Mouse (Mus musculus): Measurements from ENCODE around the gene 4833439L19Rik.
"Not testable (repeated sequence)": the region's sequence is repeated elsewhere in the genome, so short reads cannot be mapped to it uniquely, and the experiment has no call there.

The 4833439L19Rik gene

GRCm38 (mm10) chr13:54565201-54565581 is at the start of gene 4833439L19Rik:
4833439L19Rik (minus strand) TSS chr13:54565435.
- peak; percentile 89 to 97 for DNase-seq

GRCm38 (mm10) chr13:54613141-54613540 is 47.9 kb upstream of the 4833439L19Rik start:
- DNase-seq: not testable (repeated sequence)

DNA sequence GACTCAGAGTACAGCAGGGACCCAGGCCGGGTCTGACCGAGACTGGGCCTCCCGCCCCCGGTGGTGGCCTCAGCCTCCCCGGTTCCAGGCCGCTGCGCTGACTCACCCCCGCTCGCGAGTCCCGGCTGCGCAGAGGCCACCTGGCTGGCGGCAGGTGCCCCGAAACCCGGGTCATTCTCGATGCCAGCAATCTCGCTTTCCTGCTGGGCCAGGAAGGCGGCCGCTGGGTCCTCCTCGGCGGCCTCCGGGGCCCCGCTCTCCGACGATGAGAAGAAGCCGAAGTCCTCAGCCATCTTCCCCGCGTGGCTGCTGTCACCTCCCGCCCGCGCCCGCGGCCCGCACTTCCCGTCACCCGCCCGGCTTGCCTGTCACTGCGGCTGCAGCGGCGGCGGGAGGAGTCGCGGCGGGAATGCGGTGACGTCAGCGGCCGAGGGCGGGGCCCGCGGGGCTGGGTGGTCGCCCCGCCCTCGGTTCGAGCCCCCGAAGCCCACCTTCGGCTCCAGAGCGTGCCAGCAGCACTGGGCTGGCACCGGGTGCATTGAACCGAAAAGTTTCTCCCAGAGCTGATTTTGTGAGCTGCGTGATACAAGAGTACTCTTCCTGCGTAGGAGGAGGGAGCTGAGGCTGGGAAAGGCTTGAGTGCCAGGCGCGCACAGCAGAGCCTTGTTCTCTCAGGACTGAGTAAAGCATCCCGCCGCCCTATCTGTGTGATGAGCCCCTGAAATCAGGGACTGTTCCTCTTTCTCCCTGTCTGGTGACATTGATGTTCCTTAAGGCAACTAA is 45.9 kb upstream of the 4833439L19Rik start, which contains the start of gene Cltb:
Gene Cltb (minus strand): TSS at position 373 of the 783 bp plus-strand sequence.
- peak; percentile 70 to 86 for DNase-seq

GRCm38 (mm10) chr13:54610613-54610971 is 45.4 kb upstream of the 4833439L19Rik start:
- DNase-seq: no peak

GRCm38 (mm10) chr13:54609301-54609700 is 44.1 kb upstream of the 4833439L19Rik start:
- DNase-seq: no peak

GRCm38 (mm10) chr13:54608666-54609065 is 43.4 kb upstream of the 4833439L19Rik start:
- DNase-seq: no peak

- no peak for DNase-seq
These were observed 42.8 kb upstream of the 4833439L19Rik start for GRCm38 (mm10) chr13:54608002-54608401.

DNA sequence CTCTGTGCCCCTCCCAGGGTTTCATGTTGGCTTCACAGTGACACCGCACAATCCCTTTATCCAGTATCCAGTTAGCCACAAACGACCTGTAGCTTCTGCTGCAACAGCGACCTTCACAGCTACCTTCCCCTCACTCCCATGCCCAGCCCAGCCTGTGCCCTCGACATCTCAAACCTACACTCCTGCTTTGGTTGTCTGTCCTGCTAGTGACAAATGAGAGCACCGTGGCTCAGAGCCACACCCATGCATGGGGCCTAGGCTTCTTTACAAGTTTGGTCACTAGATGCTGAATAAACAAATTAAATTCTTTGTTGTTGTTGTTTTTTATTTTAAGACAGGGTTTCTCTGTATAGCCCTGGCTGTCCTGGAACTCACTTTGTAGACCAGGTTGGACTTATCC is 42.0 kb upstream of the 4833439L19Rik start:
- DNase-seq: no peak

DNA sequence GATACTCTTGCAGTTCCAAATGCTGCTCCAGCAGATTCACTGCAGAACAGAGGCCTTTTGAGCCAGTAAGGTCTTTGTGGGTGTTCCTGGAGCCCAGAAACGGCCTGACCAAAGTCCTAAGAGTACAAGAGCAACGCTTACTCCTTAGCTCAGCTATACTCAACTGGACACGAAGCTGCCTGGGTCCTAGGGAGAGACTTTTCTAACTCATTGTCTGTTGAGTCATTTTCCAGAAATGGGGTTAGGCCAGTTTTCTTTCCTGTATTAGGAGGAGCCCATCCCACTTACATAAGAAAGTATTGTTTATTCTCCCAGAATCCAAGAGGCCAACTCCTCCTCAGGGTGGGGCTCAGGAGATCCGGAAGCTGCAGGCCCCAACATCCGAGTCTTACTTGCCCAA is 40.2 kb upstream of the 4833439L19Rik start:
- DNase-seq: no peak

- DNase-seq: no peak
These were observed 39.0 kb upstream of the 4833439L19Rik start for GRCm38 (mm10) chr13:54604221-54604620.

DNA sequence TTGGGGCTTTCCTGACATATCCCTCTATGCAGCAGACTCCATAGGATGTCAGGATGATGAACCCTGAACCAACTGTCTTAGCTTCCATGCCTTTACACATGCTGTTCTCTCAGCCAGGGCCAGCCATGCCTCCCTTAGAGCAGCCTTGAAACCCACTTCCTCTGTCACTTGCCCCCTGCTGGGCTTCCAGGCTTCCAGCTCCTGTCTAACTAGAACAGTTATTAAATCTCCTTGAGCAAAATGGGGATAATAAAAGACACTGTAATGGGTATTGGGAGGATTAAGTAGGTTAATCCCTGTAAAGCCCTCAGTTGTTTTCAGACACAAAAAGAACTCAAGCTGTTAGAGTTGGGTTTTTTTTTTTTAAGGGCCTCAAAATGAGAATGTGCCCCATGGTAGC is 38.3 kb upstream of the 4833439L19Rik start:
- no peak for DNase-seq

GRCm38 (mm10) chr13:54602639-54603111 is 37.4 kb upstream of the 4833439L19Rik start:
- DNase-seq: no peak

DNA sequence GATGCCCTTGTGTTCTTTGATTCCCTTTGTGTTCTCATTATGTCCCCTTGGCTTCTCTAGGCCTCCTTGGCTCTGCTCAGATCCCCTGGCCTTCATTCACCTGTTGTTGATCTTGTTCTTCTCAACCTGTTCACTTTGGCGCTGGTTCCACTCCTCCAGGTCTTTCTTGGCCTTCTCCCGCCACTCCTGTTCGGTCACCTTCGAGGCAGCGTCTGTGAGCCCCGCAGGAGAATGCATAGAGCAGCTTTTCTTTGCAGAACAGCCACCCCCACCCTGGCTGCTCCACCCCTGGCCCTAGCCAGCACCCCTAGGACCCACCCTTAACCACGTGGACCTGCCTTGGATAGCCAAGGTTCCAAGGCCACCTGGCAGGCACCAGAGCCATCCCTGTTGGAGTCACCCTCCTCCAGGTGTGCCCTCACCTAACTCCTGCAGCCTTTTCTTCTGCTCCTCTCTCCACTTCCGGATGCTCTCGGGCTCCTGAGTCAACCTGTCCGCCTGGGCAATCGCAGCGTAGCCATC is 33.4 kb upstream of the 4833439L19Rik start:
- no peak for DNase-seq

DNA sequence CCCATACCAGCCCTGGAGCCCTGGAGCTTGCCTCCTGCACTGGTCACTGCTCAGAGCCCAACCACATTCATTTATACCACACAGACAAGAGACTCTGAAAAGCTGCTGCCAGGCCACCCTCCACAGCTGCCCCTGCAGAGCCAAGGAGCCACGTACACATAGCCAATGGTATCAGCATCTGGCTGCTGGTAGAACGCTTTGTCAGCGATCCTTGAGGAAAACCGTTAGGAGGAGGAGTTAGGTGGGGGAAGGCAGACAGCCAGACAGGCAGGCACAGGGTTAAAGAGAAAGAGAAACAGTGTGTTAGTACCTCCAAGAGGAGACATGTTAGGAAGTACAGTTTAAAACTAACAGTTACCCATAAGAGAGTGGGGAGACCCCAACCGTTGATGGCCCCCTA is 31.6 kb upstream of the 4833439L19Rik start:
- DNase-seq: no peak

DNA sequence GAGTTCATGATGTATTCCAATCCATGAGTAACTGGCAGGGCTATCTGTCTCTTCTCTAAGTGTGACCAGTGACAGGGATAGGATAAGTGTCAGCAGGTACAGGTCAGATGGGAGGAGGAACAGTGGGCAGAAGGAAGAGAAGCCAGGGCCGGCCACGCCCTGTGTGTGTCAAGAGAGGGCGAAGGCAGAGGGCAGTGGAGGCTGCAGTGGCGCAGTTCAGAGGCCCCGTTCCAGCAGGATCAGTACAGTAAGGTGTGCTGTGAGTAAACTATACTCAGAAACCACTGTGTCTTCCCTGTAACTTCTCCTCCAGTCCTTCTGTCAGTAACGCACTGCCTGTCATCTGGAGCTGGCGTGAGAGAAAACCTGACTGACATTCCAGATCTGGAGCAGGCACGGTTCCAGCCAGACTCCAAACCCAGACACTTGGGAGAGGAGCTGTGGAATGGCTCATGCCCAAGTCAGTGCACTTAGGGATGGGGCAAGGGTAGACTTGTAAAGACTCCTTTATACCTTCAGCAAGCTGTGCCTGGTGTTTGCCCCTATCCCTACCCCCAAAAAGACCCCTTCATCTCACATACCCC is 31.0 kb upstream of the 4833439L19Rik start:
- no peak for DNase-seq

DNA sequence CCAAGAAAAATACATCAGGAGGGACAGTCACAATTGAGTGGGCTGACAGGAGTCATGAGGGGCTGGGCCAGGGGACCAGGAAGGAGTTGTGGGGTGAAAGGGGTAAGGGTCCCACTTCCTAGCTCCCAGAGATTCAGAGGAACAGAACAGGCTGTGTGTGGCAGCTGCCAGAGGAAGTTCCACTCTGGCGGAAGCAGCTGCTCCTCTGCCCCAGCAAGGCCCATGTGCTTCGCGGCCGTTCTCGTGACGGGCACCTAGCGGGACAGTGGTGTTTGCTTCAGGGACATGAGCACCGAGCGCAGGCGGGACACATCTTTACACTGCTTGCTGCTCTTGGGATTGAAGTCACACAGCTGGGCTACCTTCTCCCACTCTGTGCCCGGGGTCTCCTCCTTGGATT is 28.4 kb upstream of the 4833439L19Rik start:
- DNase-seq: no peak

GRCm38 (mm10) chr13:54591776-54592356 is 26.6 kb upstream of the 4833439L19Rik start:
- no peak for DNase-seq

- peak; percentile 93 to 95 for DNase-seq
These were observed 25.0 kb upstream of the 4833439L19Rik start, which contains the start of the genes Nop16 and Higd2a for GRCm38 (mm10) chr13:54589996-54590951. Nop16 (minus strand) TSS chr13:54590090. Higd2a (plus strand) TSS chr13:54590207.

DNA sequence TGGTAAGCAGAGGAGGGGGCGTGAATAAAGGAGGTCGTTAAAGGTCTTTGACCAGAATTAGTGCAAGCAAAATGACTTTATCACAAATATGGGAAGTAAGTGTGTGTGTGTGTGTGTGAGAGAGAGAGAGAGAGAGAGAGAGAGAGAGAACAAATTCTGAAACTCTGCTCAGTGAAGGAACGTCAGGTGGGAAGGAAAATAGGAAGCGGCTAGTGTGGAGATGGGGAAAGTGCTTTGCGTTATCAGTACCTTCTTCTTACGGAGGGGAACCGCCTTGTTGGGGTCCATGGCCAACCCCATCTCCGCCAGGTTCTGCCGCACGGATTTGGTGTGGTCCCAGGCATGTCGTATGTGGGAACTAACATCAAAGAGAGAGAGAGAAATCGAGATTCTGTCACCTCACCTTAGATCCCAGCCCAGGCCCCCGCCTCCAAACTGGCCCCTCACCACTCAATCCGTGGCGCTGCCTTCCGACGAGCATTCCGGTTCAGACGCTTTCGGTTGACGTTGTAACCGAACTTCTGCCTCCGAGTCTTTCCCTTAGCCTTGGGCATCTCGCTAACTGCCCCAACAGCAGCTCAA is 24.3 kb upstream of the 4833439L19Rik start:
- no peak for DNase-seq

DNA sequence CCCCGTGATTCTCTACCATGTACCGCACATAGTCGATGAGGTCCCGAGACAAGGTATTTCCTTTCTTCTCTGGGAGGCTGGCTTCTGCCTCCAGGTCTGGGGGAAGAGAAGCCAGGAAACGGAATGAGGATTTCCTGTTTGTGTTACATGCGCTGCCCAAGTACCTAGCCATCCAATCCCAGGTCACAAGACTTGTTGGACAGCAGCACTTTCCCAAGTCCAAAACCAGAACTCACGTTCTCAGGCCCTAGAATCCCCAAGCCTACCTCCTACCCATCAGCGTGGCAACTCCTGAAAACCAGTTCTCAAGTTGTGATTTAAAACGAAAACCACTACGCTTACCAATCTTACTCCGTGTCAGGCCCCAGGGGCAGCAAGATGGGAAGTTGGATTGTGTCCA is 20.6 kb upstream of the 4833439L19Rik start:
- DNase-seq: no peak

DNA sequence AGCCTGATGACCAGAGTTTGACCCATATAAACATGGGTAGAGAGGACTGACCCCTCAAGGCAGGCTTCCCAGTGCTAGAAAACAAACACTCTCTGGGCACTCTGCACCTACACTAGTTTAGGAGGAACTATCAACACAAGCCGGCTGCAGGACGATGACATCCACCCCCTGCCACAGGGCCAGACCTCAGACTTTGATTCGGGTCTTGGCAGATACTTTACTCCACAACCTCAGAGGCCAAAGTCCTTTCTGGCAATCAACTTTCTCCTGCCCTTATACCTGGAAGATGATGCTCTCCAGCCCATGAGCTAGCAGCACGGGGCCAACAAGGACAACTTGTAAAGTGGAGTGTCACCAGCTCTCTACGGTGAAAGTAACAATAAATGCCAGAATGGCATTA is 17.6 kb upstream of the 4833439L19Rik start:
- DNase-seq: no peak

DNA sequence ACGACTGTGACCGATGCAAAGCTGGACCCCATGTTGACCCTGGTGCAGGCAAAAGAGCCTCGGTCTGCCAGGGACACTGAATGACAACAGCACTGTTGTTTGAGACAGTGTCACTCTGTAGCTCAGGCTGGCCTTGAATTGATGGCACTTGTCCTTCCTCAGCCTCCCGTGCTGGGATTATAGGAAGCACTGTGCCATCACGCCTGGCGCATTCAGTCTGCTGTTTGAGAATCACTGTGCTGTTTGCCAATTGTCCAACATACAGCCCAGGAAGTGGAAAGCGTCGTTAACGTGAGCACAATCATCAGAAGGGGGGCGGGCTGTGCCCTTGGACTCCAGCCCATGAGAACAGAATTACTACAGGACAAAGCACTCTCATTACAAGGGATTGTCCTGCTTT is 16.9 kb upstream of the 4833439L19Rik start:
- no peak for DNase-seq

Measured in spleen, adult 18-20 months (tissue).